Mouse (Mus musculus): ENCODE data around the gene Eif4g3. TPM values are rescaled to one million over a fixed set of nuclear protein-coding genes. Genes with fewer than 3 reads are reported as not detected.
"Not testable (repeated sequence)": the region's sequence is repeated elsewhere in the genome, so short reads cannot be mapped to it uniquely, and the experiment has no call there.

Eif4g3 gene
- polyA plus RNA-seq, 1 experiment from 2014 or later = 43.3 TPM

- H3K4me1 ChIP-seq (ENCODE audit: control insufficient read depth, insufficient read depth, low read length) = no peaks in the 10 kb centered on the region
- no peak overlapping the region for H3K4me3 ChIP-seq (ENCODE audit: low read depth, low read length)
- ATAC-seq (ENCODE audit: insufficient number of reproducible peaks, insufficient read depth, low FRiP score, low read depth) = no peak
- H3K27me3 ChIP-seq (ENCODE audit: control insufficient read depth, insufficient read depth, low read length) = no peaks in the 10 kb centered on the region
- H3K27ac ChIP-seq (ENCODE audit: low read length) = no peak overlapping the region; the same call in 1 of the 2 replicates
- no peaks in the 10 kb centered on the region for H3K9me3 ChIP-seq (ENCODE audit: control insufficient read depth, low read depth, low read length)
- H3K36me3 ChIP-seq (ENCODE audit: control insufficient read depth, insufficient read depth, low read length) = peaks cover 73% of the 10 kb centered on the region
- WGBS = 87% methylated on average over 13 of the region's 13 CpGs
- no peak overlapping the region for H3K4me2 ChIP-seq (replicated peaks; ENCODE audit: low read depth, low read length)
- H3K9ac ChIP-seq (replicated peaks; ENCODE audit: low read depth, low read length) = no peak overlapping the region
Observed at GRCm38 (mm10) chr4:137959889-137960665, 32.7 kb upstream of the Eif4g3 start.

- no peak overlapping the region for H3K9ac ChIP-seq (replicated peaks; ENCODE audit: low read depth, low read length)
- no peaks in the 10 kb centered on the region for H3K9me3 ChIP-seq (ENCODE audit: control insufficient read depth, low read depth, low read length)
- H3K27me3 ChIP-seq (ENCODE audit: control insufficient read depth, insufficient read depth, low read length) = no peaks in the 10 kb centered on the region
- H3K27ac ChIP-seq (ENCODE audit: low read length) = no peak overlapping the region; the same call in 1 of the 2 replicates
- H3K4me2 ChIP-seq (replicated peaks; ENCODE audit: low read depth, low read length) = no peak overlapping the region
- ATAC-seq (ENCODE audit: insufficient number of reproducible peaks, insufficient read depth, low FRiP score, low read depth) = peak; percentile 62
- 70% methylated on average over 11 of the region's 11 CpGs for WGBS
- H3K4me3 ChIP-seq (ENCODE audit: low read depth, low read length) = no peak overlapping the region
- H3K4me1 ChIP-seq (ENCODE audit: control insufficient read depth, insufficient read depth, low read length) = no peaks in the 10 kb centered on the region
- peaks cover 67% of the 10 kb centered on the region for H3K36me3 ChIP-seq (ENCODE audit: control insufficient read depth, insufficient read depth, low read length)
Observed at GRCm38 (mm10) chr4:137960757-137961156, 32.1 kb upstream of the Eif4g3 start.

GRCm38 (mm10) chr4:137962643-137963350 lies 30.0 kb upstream of the Eif4g3 start:
- Histone ChIP-seq H3K27ac (ENCODE audit: low read length) (no peak overlapping the region), H3K27me3 (ENCODE audit: control insufficient read depth, insufficient read depth, low read length) (no peaks in the 10 kb centered on the region), H3K9me3 (ENCODE audit: control insufficient read depth, low read depth, low read length) (no peaks in the 10 kb centered on the region), H3K4me1 (ENCODE audit: control insufficient read depth, insufficient read depth, low read length) (no peaks in the 10 kb centered on the region), H3K4me2 (replicated peaks; ENCODE audit: low read depth, low read length) (no peak overlapping the region), H3K9ac (replicated peaks; ENCODE audit: low read depth, low read length) (no peak overlapping the region), H3K4me3 (ENCODE audit: low read depth, low read length) (no peak overlapping the region), H3K36me3 (ENCODE audit: control insufficient read depth, insufficient read depth, low read length) (peaks cover 47% of the 10 kb centered on the region)
- no peak for ATAC-seq (ENCODE audit: insufficient number of reproducible peaks, insufficient read depth, low FRiP score, low read depth)
- 94% methylated on average over 20 of the region's 20 CpGs for WGBS

GRCm38 (mm10) chr4:137963431-137963830 lies 29.4 kb upstream of the Eif4g3 start:
- WGBS = 91% methylated on average over 6 of the region's 6 CpGs
- Histone ChIP-seq H3K27me3 (ENCODE audit: control insufficient read depth, insufficient read depth, low read length) (no peaks in the 10 kb centered on the region), H3K4me2 (replicated peaks; ENCODE audit: low read depth, low read length) (no peak overlapping the region), H3K27ac (ENCODE audit: low read length) (no peak overlapping the region), H3K9me3 (ENCODE audit: control insufficient read depth, low read depth, low read length) (no peaks in the 10 kb centered on the region), H3K9ac (replicated peaks; ENCODE audit: low read depth, low read length) (no peak overlapping the region), H3K4me1 (ENCODE audit: control insufficient read depth, insufficient read depth, low read length) (no peaks in the 10 kb centered on the region), H3K4me3 (ENCODE audit: low read depth, low read length) (no peak overlapping the region), H3K36me3 (ENCODE audit: control insufficient read depth, insufficient read depth, low read length) (peaks cover 42% of the 10 kb centered on the region)
- ATAC-seq (ENCODE audit: insufficient number of reproducible peaks, insufficient read depth, low FRiP score, low read depth) = no peak

GRCm38 (mm10) chr4:137963881-137964584 lies 28.8 kb upstream of the Eif4g3 start:
- H3K4me2 ChIP-seq (replicated peaks; ENCODE audit: low read depth, low read length) = no peak overlapping the region
- H3K36me3 ChIP-seq (ENCODE audit: control insufficient read depth, insufficient read depth, low read length) = peaks cover 37% of the 10 kb centered on the region
- H3K4me3 ChIP-seq (ENCODE audit: low read depth, low read length) = no peak overlapping the region
- H3K4me1 ChIP-seq (ENCODE audit: control insufficient read depth, insufficient read depth, low read length) = no peaks in the 10 kb centered on the region
- no peak overlapping the region for H3K27ac ChIP-seq (ENCODE audit: low read length)
- H3K9ac ChIP-seq (replicated peaks; ENCODE audit: low read depth, low read length) = no peak overlapping the region
- WGBS = 66% methylated on average over 9 of the region's 9 CpGs
- no peaks in the 10 kb centered on the region for H3K27me3 ChIP-seq (ENCODE audit: control insufficient read depth, insufficient read depth, low read length)
- no peaks in the 10 kb centered on the region for H3K9me3 ChIP-seq (ENCODE audit: control insufficient read depth, low read depth, low read length)
- no peak for ATAC-seq (ENCODE audit: insufficient number of reproducible peaks, insufficient read depth, low FRiP score, low read depth)

- Histone ChIP-seq H3K4me1 (ENCODE audit: control insufficient read depth, insufficient read depth, low read length) (no peaks in the 10 kb centered on the region), H3K4me3 (ENCODE audit: low read depth, low read length) (no peak overlapping the region), H3K27ac (ENCODE audit: low read length) (no peak overlapping the region), H3K9me3 (ENCODE audit: control insufficient read depth, low read depth, low read length) (no peaks in the 10 kb centered on the region), H3K9ac (replicated peaks; ENCODE audit: low read depth, low read length) (no peak overlapping the region), H3K4me2 (replicated peaks; ENCODE audit: low read depth, low read length) (no peak overlapping the region), H3K36me3 (ENCODE audit: control insufficient read depth, insufficient read depth, low read length) (peaks cover 32% of the 10 kb centered on the region), H3K27me3 (ENCODE audit: control insufficient read depth, insufficient read depth, low read length) (no peaks in the 10 kb centered on the region)
- no peak for ATAC-seq (ENCODE audit: insufficient number of reproducible peaks, insufficient read depth, low FRiP score, low read depth)
- 95% methylated on average over 11 of the region's 11 CpGs for WGBS
Observed at GRCm38 (mm10) chr4:137964585-137964930, 28.3 kb upstream of the Eif4g3 start.

- Histone ChIP-seq H3K36me3 (ENCODE audit: control insufficient read depth, insufficient read depth, low read length) (peaks cover 6% of the 10 kb centered on the region; the same call in 1 of the 2 replicates), H3K4me1 (ENCODE audit: control insufficient read depth, insufficient read depth, low read length) (no peaks in the 10 kb centered on the region), H3K27ac (ENCODE audit: low read length) (no peak overlapping the region), H3K4me3 (ENCODE audit: low read depth, low read length) (no peak overlapping the region), H3K4me2 (replicated peaks; ENCODE audit: low read depth, low read length) (no peak overlapping the region), H3K27me3 (ENCODE audit: control insufficient read depth, insufficient read depth, low read length) (no peaks in the 10 kb centered on the region), H3K9me3 (ENCODE audit: control insufficient read depth, low read depth, low read length) (no peaks in the 10 kb centered on the region), H3K9ac (replicated peaks; ENCODE audit: low read depth, low read length) (no peak overlapping the region)
- 9% methylated on average over 9 of the region's 9 CpGs for WGBS
- peak; percentile 39; the same call in 1 of the 2 replicates for ATAC-seq (ENCODE audit: insufficient number of reproducible peaks, insufficient read depth, low FRiP score, low read depth)
Observed at GRCm38 (mm10) chr4:137968203-137968602, 24.6 kb upstream of the Eif4g3 start.

- no CpG with 5 or more reads among the region's 11 CpGs for WGBS
Observed at GRCm38 (mm10) chr4:137970623-137971199, 22.1 kb upstream of the Eif4g3 start.

More at GRCm38 (mm10) chr4:137970623-137971199, 22.1 kb upstream of the Eif4g3 start:
- not testable (repeated sequence) for H3K36me3 ChIP-seq (ENCODE audit: control insufficient read depth, insufficient read depth, low read length); H3K9me3 ChIP-seq (ENCODE audit: control insufficient read depth, low read depth, low read length); H3K4me3 ChIP-seq (ENCODE audit: low read depth, low read length); H3K9ac ChIP-seq (replicated peaks; ENCODE audit: low read depth, low read length); H3K27ac ChIP-seq (ENCODE audit: low read length); H3K27me3 ChIP-seq (ENCODE audit: control insufficient read depth, insufficient read depth, low read length); ATAC-seq (ENCODE audit: insufficient number of reproducible peaks, insufficient read depth, low FRiP score, low read depth); H3K4me2 ChIP-seq (replicated peaks; ENCODE audit: low read depth, low read length); H3K4me1 ChIP-seq (ENCODE audit: control insufficient read depth, insufficient read depth, low read length)
